Mouse (Mus musculus) myocyte (in vitro differentiated cells): Measurements from ENCODE around the gene Hhex. TPM values are rescaled to one million over a fixed set of nuclear protein-coding genes. Genes with fewer than 3 reads are reported as not detected.

Experiments used
- H3K27me3 ChIP-seq: one replicate; pipeline ENCODE4 v1.6.1; 2011; ENCODE audit not compliant: control insufficient read depth, insufficient read depth, insufficient read length
- H3K36me3 ChIP-seq: one replicate; pipeline ENCODE4 v1.6.1; 2011; ENCODE audit not compliant: control insufficient read depth, insufficient read depth
- H3K4me2 ChIP-seq: one replicate; pipeline ENCODE4 v1.6.1; 2011; ENCODE audit warnings: low read depth, control low read depth
- H3K4me3 ChIP-seq: one replicate; pipeline ENCODE4 v1.5.1; 2011; ENCODE audit warnings: mild to moderate bottlenecking, control low read depth, moderate library complexity
- H3K79me2 ChIP-seq: one replicate; pipeline ENCODE4 v1.6.1; 2011; ENCODE audit not compliant: control insufficient read depth, insufficient read depth
- H3ac ChIP-seq: one replicate; pipeline ENCODE4 v1.6.1; 2011; ENCODE audit not compliant: control insufficient read depth, insufficient read length
- CEBPB ChIP-seq: IDR thresholded peaks from 2 replicates; pipeline ENCODE4 v1.6.1; 2011; ENCODE audit warnings: mild to moderate bottlenecking, moderate library complexity; ENCODE audit not compliant: poor library complexity, insufficient read depth, severe bottlenecking
- E2F4 ChIP-seq: IDR thresholded peaks from one replicate; pipeline ENCODE4 v1.6.1; 2011; ENCODE audit warnings: mild to moderate bottlenecking, control low read depth, moderate library complexity; ENCODE audit not compliant: insufficient read depth
- MAX ChIP-seq: IDR thresholded peaks from one replicate; pipeline ENCODE4 v1.6.1; 2011; ENCODE audit warnings: low read depth, mild to moderate bottlenecking, control low read depth
- MYOD1 ChIP-seq, 3 experiments: IDR thresholded peaks; one replicate each; pipeline ENCODE4 v1.6.1; 2011; ENCODE audit warnings: control low read depth in 2 of 3, low read depth in 2 of 3, mild to moderate bottlenecking in 2 of 3, moderate library complexity in 1 of 3; ENCODE audit not compliant: insufficient read length in 2 of 3, control insufficient read depth in 1 of 3
- MYOG ChIP-seq, 3 experiments: IDR thresholded peaks; one replicate each; pipeline ENCODE4 v1.6.1; 2011; ENCODE audit warnings: control low read depth in 2 of 3, low read depth in 2 of 3, mild to moderate bottlenecking in 2 of 3; ENCODE audit not compliant: insufficient read length in 2 of 3, control insufficient read depth in 1 of 3, insufficient read depth in 1 of 3
- POLR2A ChIP-seq: IDR thresholded peaks from one replicate; pipeline ENCODE4 v1.6.1; 2011; ENCODE audit warnings: low read depth, mild to moderate bottlenecking, control low read depth, moderate library complexity; ENCODE audit not compliant: insufficient read length
- POLR2AphosphoS2 ChIP-seq: IDR thresholded peaks from one replicate; pipeline ENCODE4 v1.6.1; 2011; ENCODE audit warnings: low read depth, control low read depth; ENCODE audit not compliant: insufficient read length
- REST ChIP-seq: IDR thresholded peaks from one replicate; pipeline ENCODE4 v1.6.1; 2011; ENCODE audit warnings: mild to moderate bottlenecking, control low read depth, moderate library complexity; ENCODE audit not compliant: insufficient read depth, insufficient read length
- SRF ChIP-seq: IDR thresholded peaks from one replicate; pipeline ENCODE4 v1.6.1; 2011; ENCODE audit warnings: low read depth; ENCODE audit not compliant: control insufficient read depth, insufficient read length
- TCF12 ChIP-seq: IDR thresholded peaks from one replicate; pipeline ENCODE4 v1.6.1; 2011; ENCODE audit warnings: mild to moderate bottlenecking, control low read depth; ENCODE audit not compliant: poor library complexity, insufficient read depth, severe bottlenecking
- TCF3 ChIP-seq: IDR thresholded peaks from one replicate; pipeline ENCODE4 v1.6.1; 2011; ENCODE audit warnings: low read depth, control low read depth; ENCODE audit not compliant: insufficient read length
- USF1 ChIP-seq: IDR thresholded peaks from one replicate; pipeline ENCODE4 v1.6.1; 2011; ENCODE audit warnings: low read depth, mild to moderate bottlenecking, control low read depth, moderate library complexity
- polyA plus RNA-seq: library from polyadenylated mRNA; unstranded; fragments of >200 nt; fragmentation: generic; extraction: Trizol; gene quantifications from one replicate; pipeline ENCODE4 v1.2.1, GENCODE M21; 2012; ENCODE audit warnings: missing spikeins

The Hhex gene
- polyA plus RNA-seq, 1 experiment: 0.44 TPM

GRCm38 (mm10) chr19:37419613-37420012 is 15.0 kb upstream of the Hhex start:
- peaks cover 31% of the 10 kb centered on the region for H3K36me3 ChIP-seq
- H3K79me2 ChIP-seq: no peaks in the 10 kb centered on the region

GRCm38 (mm10) chr19:37428589-37428988 is 6.0 kb upstream of the Hhex start:
- Histone ChIP-seq H3ac (no peak overlapping the region), H3K36me3 (no peaks in the 10 kb centered on the region), H3K4me3 (no peak overlapping the region), H3K27me3 (no peaks in the 10 kb centered on the region), H3K4me2 (peak overlapping the region; percentile 33), H3K79me2 (no peaks in the 10 kb centered on the region)
- TF ChIP-seq TCF3 (no peak), CEBPB (no peak), POLR2A (no peak), E2F4 (no peak), USF1 (no peak), MAX (no peak), SRF (no peak), MYOD1 (IDR thresholded peaks at IDR 0.05; ENCODE audit: control insufficient read depth in 1 of 3, insufficient read length in 2 of 3, low read depth in 2 of 3) (no peak), REST (no peak), TCF12 (no peak), POLR2AphosphoS2 (no peak), MYOG (IDR thresholded peaks at IDR 0.05; ENCODE audit: control insufficient read depth in 1 of 3, insufficient read depth in 1 of 3, insufficient read length in 2 of 3, low read depth in 2 of 3) (no peak)

More at GRCm38 (mm10) chr19:37419613-37420012, 15.0 kb upstream of the Hhex start:
- Histone ChIP-seq H3K27me3 (no peaks in the 10 kb centered on the region), H3K4me3 (no peak overlapping the region), H3ac (no peak overlapping the region), H3K4me2 (no peak overlapping the region)
- TF ChIP-seq TCF3: no peak
- TF ChIP-seq CEBPB: no peak
- no peak for TF ChIP-seq USF1
- TF ChIP-seq REST: no peak
- TF ChIP-seq MYOD1 (IDR thresholded peaks at IDR 0.05; ENCODE audit: control insufficient read depth in 1 of 3, insufficient read length in 2 of 3, low read depth in 2 of 3): no peak
- no peak for TF ChIP-seq TCF12
- TF ChIP-seq SRF: no peak
- no peak for TF ChIP-seq POLR2AphosphoS2
- no peak for TF ChIP-seq MAX
- TF ChIP-seq POLR2A: no peak

- no peak overlapping the region for H3K4me3 ChIP-seq
- no peaks in the 10 kb centered on the region for H3K79me2 ChIP-seq
- no peaks in the 10 kb centered on the region for H3K36me3 ChIP-seq
- H3ac ChIP-seq: no peak overlapping the region
- no peak overlapping the region for H3K4me2 ChIP-seq
- TF ChIP-seq REST (no peak), MYOG (IDR thresholded peaks at IDR 0.05; ENCODE audit: control insufficient read depth in 1 of 3, insufficient read depth in 1 of 3, insufficient read length in 2 of 3, low read depth in 2 of 3) (no peak), MYOD1 (IDR thresholded peaks at IDR 0.05; ENCODE audit: control insufficient read depth in 1 of 3, insufficient read length in 2 of 3, low read depth in 2 of 3) (no peak), SRF (no peak), E2F4 (no peak), CEBPB (no peak), TCF12 (no peak), USF1 (no peak), MAX (no peak), POLR2A (no peak), TCF3 (no peak), POLR2AphosphoS2 (no peak)
- H3K27me3 ChIP-seq: peaks cover 9% of the 10 kb centered on the region
Observed at GRCm38 (mm10) chr19:37431139-37431756, 3.4 kb upstream of the Hhex start.

- Histone ChIP-seq H3K4me3 (no peak overlapping the region), H3K79me2 (no peaks in the 10 kb centered on the region), H3K27me3 (peaks cover 9% of the 10 kb centered on the region), H3K36me3 (no peaks in the 10 kb centered on the region), H3K4me2 (no peak overlapping the region), H3ac (no peak overlapping the region)
- no peak for TF ChIP-seq MAX
- no peak for TF ChIP-seq REST
- no peak for TF ChIP-seq TCF3
- no peak for TF ChIP-seq TCF12
- no peak for TF ChIP-seq POLR2A
- no peak for TF ChIP-seq MYOG (IDR thresholded peaks at IDR 0.05; ENCODE audit: control insufficient read depth in 1 of 3, insufficient read depth in 1 of 3, insufficient read length in 2 of 3, low read depth in 2 of 3)
- no peak for TF ChIP-seq E2F4
- TF ChIP-seq CEBPB: no peak
- no peak for TF ChIP-seq SRF
- no peak for TF ChIP-seq USF1
- TF ChIP-seq POLR2AphosphoS2: no peak
- no peak for TF ChIP-seq MYOD1 (IDR thresholded peaks at IDR 0.05; ENCODE audit: control insufficient read depth in 1 of 3, insufficient read length in 2 of 3, low read depth in 2 of 3)
Observed at GRCm38 (mm10) chr19:37432868-37433570, 1.6 kb upstream of the Hhex start.
